Mouse (Mus musculus): Measurements from ENCODE around the gene Drap1. TPM values are rescaled to one million over a fixed set of nuclear protein-coding genes. Genes with fewer than 3 reads are reported as not detected.

The Drap1 gene
- total RNA-seq, 2 experiments from 2014 or later = 316 to 335 TPM

GRCm38 (mm10) chr19:5384715-5385114, 40.1 kb downstream of the Drap1 start:
- Histone ChIP-seq H3K4me3 (no peak overlapping the region), H3K27ac (no peak overlapping the region)
- no peak for TF ChIP-seq CTCF (conservative IDR thresholded peaks at IDR 0.05)
- no peak for DNase-seq (ENCODE audit: low spot score in 2 of 2)

- H3K4me3 ChIP-seq = no peak overlapping the region
- TF ChIP-seq CTCF (conservative IDR thresholded peaks at IDR 0.05) = no peak
- DNase-seq (ENCODE audit: low spot score in 2 of 2) = no peak
- H3K27ac ChIP-seq = no peak overlapping the region
Measured at GRCm38 (mm10) chr19:5383326-5383725, 41.5 kb downstream of the Drap1 start.

- no peak for TF ChIP-seq CTCF (conservative IDR thresholded peaks at IDR 0.05)
- Histone ChIP-seq H3K27ac (peak overlapping the region; percentile 82), H3K4me3 (no peak overlapping the region)
- peak; percentile 80 to 82 for DNase-seq (ENCODE audit: low spot score in 2 of 2)
Measured at GRCm38 (mm10) chr19:5377446-5377845, 47.3 kb downstream of the Drap1 start.

GRCm38 (mm10) chr19:5374748-5375147, 50.0 kb downstream of the Drap1 start:
- no peak for TF ChIP-seq CTCF (conservative IDR thresholded peaks at IDR 0.05)
- no peak for DNase-seq (ENCODE audit: low spot score in 2 of 2)
- Histone ChIP-seq H3K27ac (no peak overlapping the region), H3K4me3 (no peak overlapping the region)

- Histone ChIP-seq H3K27ac (no peak overlapping the region), H3K4me3 (no peak overlapping the region)
- no peak for TF ChIP-seq CTCF (conservative IDR thresholded peaks at IDR 0.05)
- DNase-seq (ENCODE audit: low spot score in 2 of 2) = no peak
Measured at GRCm38 (mm10) chr19:5374177-5374576, 50.6 kb downstream of the Drap1 start.

Other genes with a start within 250 kb of the Drap1 start
- 10 to 100 TPM; 56.4 to 57.4 TPM for gene Pacs1, start 151.9 kb downstream of the Drap1 start, total RNA-seq (2021)
- gene Sf3b2, start 129.5 kb downstream of the Drap1 start, total RNA-seq (2021) = 100 to 1,000 TPM; 214 to 219 TPM
- 100 to 1,000 TPM; 106 to 109 TPM for gene Gal3st3, start 126.6 kb downstream of the Drap1 start, total RNA-seq (2021)
- gene Catsper1, start 89.2 kb downstream of the Drap1 start, total RNA-seq (2021) = not detected
- 1 to 10 TPM; 4.6 to 5.9 TPM for gene Cst6, start 75.4 kb downstream of the Drap1 start, total RNA-seq (2021)
- 10 to 100 TPM; 21.4 to 22.5 TPM for gene Eif1ad, start 58.2 kb downstream of the Drap1 start, total RNA-seq (2021)
- 10 to 100 TPM; 81.0 to 86.2 TPM for gene Banf1, start 57.8 kb downstream of the Drap1 start, total RNA-seq (2021)
- 100 to 1,000 TPM; 113 to 125 TPM for gene Sart1, start 36.3 kb downstream of the Drap1 start, total RNA-seq (2021)
- under 1 TPM; 0.20 to 0.37 TPM for gene Tsga10ip, start 22.5 kb downstream of the Drap1 start, total RNA-seq (2021)
- 10 to 100 TPM; 61.9 to 70.7 TPM for gene AI837181, start 165 bp upstream of the Drap1 start, total RNA-seq (2021)
- gene Fosl1, start 22.6 kb upstream of the Drap1 start, total RNA-seq (2021) = not detected
- gene Ccdc85b, start 32.9 kb upstream of the Drap1 start, total RNA-seq (2021) = 10 to 100 TPM; 31.5 to 33.9 TPM
- gene Fibp, start 35.6 kb upstream of the Drap1 start, total RNA-seq (2021) = 10 to 100 TPM; 87.2 to 89.6 TPM
- gene Ctsw, start 43.5 kb upstream of the Drap1 start, total RNA-seq (2021) = under 1 TPM in 1 of 2 experiments, not detected in 1; 0.31 TPM
- gene Efemp2, start 49.0 kb upstream of the Drap1 start, total RNA-seq (2021) = 10 to 100 TPM; 13.2 to 14.1 TPM
- 10 to 100 TPM; 40.9 to 42.9 TPM for gene Mus81, start 63.4 kb upstream of the Drap1 start, total RNA-seq (2021)
- gene Cfl1, start 65.5 kb upstream of the Drap1 start, total RNA-seq (2021) = 1,000 to 10,000 TPM; 1,280 to 1,287 TPM
- gene 1700020D05Rik, start 78.8 kb upstream of the Drap1 start, total RNA-seq (2021) = 1 to 10 TPM; 6.2 to 9.1 TPM
- 10 to 100 TPM; 85.9 to 86.6 TPM for gene Snx32, start 85.6 kb upstream of the Drap1 start, total RNA-seq (2021)
- gene Ovol1, start 135.7 kb upstream of the Drap1 start, total RNA-seq (2021) = not detected
- 1 to 10 TPM; 6.8 to 7.4 TPM for gene Ap5b1, start 143.0 kb upstream of the Drap1 start, total RNA-seq (2021)
- gene Rnaseh2c, start 176.9 kb upstream of the Drap1 start, total RNA-seq (2021) = 10 to 100 TPM; 80.0 to 88.2 TPM
- gene Kat5, start 185.3 kb upstream of the Drap1 start, total RNA-seq (2021) = 10 to 100 TPM; 82.8 to 93.0 TPM
- gene Rela, start 212.5 kb upstream of the Drap1 start, total RNA-seq (2021) = 10 to 100 TPM; 20.6 to 21.0 TPM
- 10 to 100 TPM; 16.5 to 17.5 TPM for gene Sipa1, start 238.7 kb upstream of the Drap1 start, total RNA-seq (2021)

All from layer of hippocampus, adult 2 months (tissue).